Mouse (Mus musculus) heart, embryonic 12.5 days (tissue): Measurements from ENCODE around the gene Cfap299. TPM values are rescaled to one million over a fixed set of nuclear protein-coding genes. Genes with fewer than 3 reads are reported as not detected.
"Not testable (repeated sequence)": the region's sequence is repeated elsewhere in the genome, so short reads cannot be mapped to it uniquely, and the experiment has no call there.

ENCODE experiments used
- ATAC-seq: fragments of 200-750 bp; cut with Nextera tagmentation; 2 replicates; pipeline ENCODE4 v1.8.0; 2017; ENCODE audit warnings: moderate TSS enrichment, moderate library complexity; ENCODE audit not compliant: insufficient number of reproducible peaks, low FRiP score
- H3K27ac ChIP-seq: fragments of 300-500 bp; sonication (generic); 2 replicates; pipeline ENCODE4 v1.5.1; 2016; ENCODE audit warnings: mild to moderate bottlenecking, moderate library complexity; ENCODE audit not compliant: poor library complexity, severe bottlenecking
- H3K27me3 ChIP-seq: fragments of 300-500 bp; sonication (generic); replicated peaks from 2 replicates; pipeline ENCODE4 v1.6.1; 2016; ENCODE audit warnings: mild to moderate bottlenecking, moderate library complexity
- H3K36me3 ChIP-seq: fragments of 300-500 bp; sonication (generic); 2 replicates; pipeline ENCODE4 v1.6.1; 2016; ENCODE audit warnings: mild to moderate bottlenecking, moderate library complexity
- H3K4me1 ChIP-seq: fragments of 300-500 bp; sonication (generic); replicated peaks from 2 replicates; pipeline ENCODE4 v1.6.1; 2016; ENCODE audit warnings: mild to moderate bottlenecking
- H3K4me2 ChIP-seq: fragments of 300-500 bp; sonication (generic); 2 replicates; pipeline ENCODE4 v1.6.1; 2016; ENCODE audit warnings: mild to moderate bottlenecking, moderate library complexity
- H3K4me3 ChIP-seq: fragments of 300-500 bp; sonication (generic); 2 replicates; pipeline ENCODE4 v1.5.1; 2016; ENCODE audit warnings: mild to moderate bottlenecking
- H3K9ac ChIP-seq: fragments of 300-500 bp; sonication (generic); 2 replicates; pipeline ENCODE4 v1.6.1; 2016; ENCODE audit warnings: mild to moderate bottlenecking, moderate library complexity
- H3K9me3 ChIP-seq: fragments of 300-500 bp; sonication (generic); replicated peaks from 2 replicates; pipeline ENCODE4 v1.6.1; 2016; ENCODE audit warnings: mild to moderate bottlenecking, moderate library complexity
- WGBS: fragments of 180-500 bp; shearing (Covaris S2); methylation state at CpG from one replicate; pipeline ENCODE4 v1.1.7; 2016; 5-methylcytosine and 5-hydroxymethylcytosine counted together
- polyA plus RNA-seq: library from polyadenylated mRNA; unstranded; fragments of >200 nt; fragmentation: Nextera tagmentation; extraction: Ambion mirVana; gene quantifications from 2 replicates; pipeline ENCODE4 v1.2.1, GENCODE M21; 2016

The Cfap299 gene
- polyA plus RNA-seq, 1 experiment from 2014 or later, result not detected

DNA sequence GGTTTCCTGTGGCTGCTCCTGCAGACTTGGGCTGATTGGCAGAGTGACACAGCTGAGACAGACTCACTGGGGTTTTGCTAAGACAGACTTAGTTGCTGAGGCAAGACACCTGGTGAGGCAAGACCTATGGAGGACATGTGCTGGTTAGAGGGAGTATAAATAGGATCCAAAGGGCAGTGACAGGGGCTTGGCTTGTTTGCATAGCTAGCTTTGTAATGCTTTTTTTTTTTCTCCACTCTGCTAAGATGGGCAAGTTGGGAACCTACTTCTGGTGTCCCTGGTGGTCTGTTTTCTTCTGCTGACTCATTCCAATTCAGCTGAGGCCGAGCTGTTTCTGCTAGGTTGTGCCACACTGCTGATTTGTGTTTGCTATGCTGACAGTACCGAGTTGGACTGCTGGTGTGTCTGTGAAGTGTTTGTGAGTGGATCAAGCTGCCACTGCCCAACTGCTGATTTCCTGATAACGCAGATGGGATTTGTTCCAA, 240.0 kb downstream of the Cfap299 start:
- Histone ChIP-seq H3K9me3 (no peaks in the 10 kb centered on the region), H3K4me1 (peaks cover 11% of the 10 kb centered on the region), H3K36me3 (no peaks in the 10 kb centered on the region), H3K4me3 (no peak overlapping the region), H3K4me2 (no peak overlapping the region), H3K9ac (no peak overlapping the region), H3K27ac (no peak overlapping the region), H3K27me3 (no peaks in the 10 kb centered on the region)
- 30% methylated on average over 3 of the region's 3 CpGs for WGBS
- ATAC-seq, result no peak

DNA sequence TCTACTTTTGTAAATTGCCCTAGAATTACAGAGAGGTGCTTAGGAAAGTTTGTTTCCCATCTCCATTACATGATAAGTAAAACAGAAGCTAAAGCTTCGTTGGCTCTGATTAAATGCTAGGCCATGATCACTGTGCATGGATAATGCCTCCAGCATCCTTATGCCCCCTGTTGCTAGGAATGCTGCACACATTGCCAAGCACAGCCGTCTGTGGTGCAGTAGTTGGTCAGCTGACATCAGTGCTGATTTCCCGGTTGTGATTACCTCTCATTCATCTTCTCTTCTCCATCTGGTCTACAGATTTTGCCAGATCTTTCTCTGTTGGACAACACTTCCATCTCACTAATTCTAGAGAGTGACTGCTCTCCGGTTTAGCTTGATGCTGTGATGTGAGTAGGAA, 243.3 kb downstream of the Cfap299 start:
- WGBS, result 62% methylated on average over 4 of the region's 4 CpGs
- no peaks in the 10 kb centered on the region for H3K27me3 ChIP-seq
- no peak overlapping the region for H3K9ac ChIP-seq
- no peaks in the 10 kb centered on the region for H3K9me3 ChIP-seq
- ATAC-seq, result no peak
- no peak overlapping the region for H3K4me3 ChIP-seq
- no peak overlapping the region for H3K27ac ChIP-seq
- no peak overlapping the region for H3K4me2 ChIP-seq
- H3K4me1 ChIP-seq, result peaks cover 7% of the 10 kb centered on the region
- H3K36me3 ChIP-seq, result no peaks in the 10 kb centered on the region

DNA sequence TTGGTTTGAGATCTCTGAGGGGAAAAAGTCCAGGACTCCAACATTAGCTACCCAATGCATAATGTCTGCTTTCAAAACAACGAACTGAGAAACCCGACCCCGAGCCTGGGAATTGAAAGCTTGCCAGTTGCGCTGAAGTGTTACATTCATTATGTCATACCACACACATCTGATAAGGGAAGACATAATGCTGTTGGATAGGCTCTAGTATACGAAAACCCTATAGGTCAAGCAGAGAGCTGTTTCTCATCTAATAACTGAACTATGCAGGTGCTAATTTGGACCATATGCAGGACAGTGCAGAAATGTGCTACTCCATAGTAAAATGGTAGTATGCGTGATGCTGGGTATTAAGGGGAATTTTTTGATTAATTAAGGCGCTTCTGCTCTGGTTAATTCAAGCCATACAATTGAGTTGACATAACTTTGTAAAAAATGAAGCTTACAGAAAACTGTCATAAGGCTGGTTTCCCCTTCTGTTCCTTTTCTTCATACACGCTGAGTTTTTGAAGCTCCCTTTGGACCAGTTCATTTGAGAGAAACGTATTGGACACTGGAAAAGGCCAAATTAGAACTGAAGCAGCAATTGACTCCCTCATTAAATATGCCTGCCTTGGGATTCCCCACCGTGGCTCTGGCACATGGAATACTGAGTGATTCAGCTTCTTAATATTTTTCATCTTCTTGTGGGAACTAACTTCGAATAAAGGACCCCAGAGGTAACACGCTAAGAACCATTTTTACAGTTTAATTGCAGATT, 245.8 kb downstream of the Cfap299 start:
- Histone ChIP-seq H3K4me1 (no peaks in the 10 kb centered on the region), H3K27ac (no peak overlapping the region), H3K4me3 (no peak overlapping the region), H3K9ac (no peak overlapping the region), H3K27me3 (no peaks in the 10 kb centered on the region), H3K36me3 (no peaks in the 10 kb centered on the region), H3K9me3 (no peaks in the 10 kb centered on the region), H3K4me2 (no peak overlapping the region)
- WGBS, result 71% methylated on average over 12 of the region's 12 CpGs
- ATAC-seq, result no peak

DNA sequence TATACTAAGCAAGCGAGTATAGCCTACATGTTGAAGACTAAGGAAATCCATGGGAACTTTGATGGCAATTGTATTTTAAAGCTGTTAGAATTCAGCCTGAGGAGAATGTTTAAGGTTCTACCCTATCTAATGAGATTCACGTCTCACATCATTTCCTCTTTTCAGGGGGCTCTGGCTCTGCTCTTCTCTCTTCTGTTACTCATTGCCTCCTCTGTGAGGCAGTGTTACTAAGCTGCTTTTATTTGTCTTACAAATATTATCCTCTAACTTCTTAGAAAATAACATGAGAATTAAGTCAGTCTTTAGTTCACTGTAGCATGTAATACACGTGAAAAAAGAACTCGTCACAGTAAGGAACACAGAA, 246.3 kb downstream of the Cfap299 start:
- no peaks in the 10 kb centered on the region for H3K4me1 ChIP-seq
- no peak overlapping the region for H3K9ac ChIP-seq
- no peak overlapping the region for H3K27ac ChIP-seq
- H3K36me3 ChIP-seq, result no peaks in the 10 kb centered on the region
- H3K4me3 ChIP-seq, result no peak overlapping the region
- 76% methylated on average over 4 of the region's 4 CpGs for WGBS
- H3K27me3 ChIP-seq, result no peaks in the 10 kb centered on the region
- H3K4me2 ChIP-seq, result no peak overlapping the region
- no peaks in the 10 kb centered on the region for H3K9me3 ChIP-seq
- ATAC-seq, result no peak

DNA sequence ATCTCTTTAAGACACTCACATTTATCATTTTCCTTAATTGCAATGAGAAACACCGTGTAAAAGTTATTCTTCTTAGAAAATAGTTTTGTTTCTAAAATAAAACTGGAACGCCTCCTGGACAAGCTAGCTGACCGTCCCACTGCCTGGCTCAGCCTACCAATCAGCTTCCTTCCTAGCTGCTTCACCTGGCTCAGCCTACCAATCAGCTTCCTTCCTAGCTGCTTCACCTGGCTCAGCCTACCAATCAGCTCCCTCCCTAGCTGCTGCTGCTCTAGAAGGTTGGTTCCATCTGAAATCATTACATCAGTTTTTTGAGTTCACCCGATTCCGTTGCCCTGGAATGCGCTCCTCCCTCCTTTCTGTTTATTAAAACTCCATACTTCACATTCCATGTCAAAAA, 247.4 kb downstream of the Cfap299 start:
- not testable (repeated sequence) for H3K27ac ChIP-seq, H3K4me1 ChIP-seq, H3K27me3 ChIP-seq, H3K9me3 ChIP-seq, H3K9ac ChIP-seq, H3K36me3 ChIP-seq, H3K4me3 ChIP-seq, H3K4me2 ChIP-seq, ATAC-seq
- 75% methylated on average over 6 of the region's 6 CpGs for WGBS

DNA sequence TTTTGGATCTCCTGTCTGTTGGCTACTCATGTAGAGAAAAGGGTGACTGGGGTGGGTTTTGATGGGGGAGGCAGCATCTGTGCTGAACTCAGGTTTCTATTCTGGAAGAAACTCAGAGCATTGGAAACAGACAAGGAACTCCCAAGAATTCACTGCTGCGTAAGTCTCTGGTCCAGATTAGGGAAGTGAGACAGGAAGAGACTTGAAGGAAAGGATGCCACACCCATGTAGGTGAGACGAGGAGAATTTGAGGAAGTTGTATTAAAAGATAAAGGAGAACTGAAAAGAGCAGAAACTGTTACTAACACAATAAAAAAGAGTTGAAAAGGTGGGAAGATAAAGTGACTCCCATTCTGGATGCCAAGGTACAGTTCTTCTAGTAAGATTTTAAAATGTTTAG, 249.3 kb downstream of the Cfap299 start:
- H3K4me3 ChIP-seq, result no peak overlapping the region
- no peaks in the 10 kb centered on the region for H3K36me3 ChIP-seq
- H3K9ac ChIP-seq, result no peak overlapping the region
- 49% methylated on average over 2 of the region's 2 CpGs for WGBS
- H3K9me3 ChIP-seq, result no peaks in the 10 kb centered on the region
- no peak for ATAC-seq
- H3K27me3 ChIP-seq, result no peaks in the 10 kb centered on the region
- H3K4me1 ChIP-seq, result no peaks in the 10 kb centered on the region
- H3K27ac ChIP-seq, result no peak overlapping the region
- no peak overlapping the region for H3K4me2 ChIP-seq

DNA sequence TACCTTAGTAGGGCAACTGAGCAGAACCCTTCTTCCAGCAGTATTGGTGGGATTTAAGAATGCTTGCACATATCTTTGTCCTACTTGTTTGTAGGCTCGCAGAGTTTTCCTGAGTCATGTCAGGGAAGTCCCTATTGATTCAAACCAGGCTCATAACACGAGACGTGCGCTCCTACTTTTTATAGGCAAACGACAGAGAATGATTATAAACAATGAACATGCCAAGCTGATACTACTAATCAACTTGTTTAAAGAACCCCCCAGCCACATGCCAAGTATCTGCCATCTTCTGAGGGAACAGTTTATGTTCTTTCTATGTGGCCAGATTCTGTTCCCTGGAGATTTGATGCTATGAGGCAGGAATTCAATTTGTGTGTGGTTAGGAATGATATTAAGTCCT, 251.7 kb downstream of the Cfap299 start:
- Histone ChIP-seq H3K4me2 (no peak overlapping the region), H3K4me1 (no peaks in the 10 kb centered on the region), H3K9me3 (no peaks in the 10 kb centered on the region), H3K9ac (no peak overlapping the region), H3K4me3 (no peak overlapping the region), H3K27me3 (no peaks in the 10 kb centered on the region), H3K27ac (no peak overlapping the region), H3K36me3 (no peaks in the 10 kb centered on the region)
- no peak for ATAC-seq
- 60% methylated on average over 5 of the region's 5 CpGs for WGBS

DNA sequence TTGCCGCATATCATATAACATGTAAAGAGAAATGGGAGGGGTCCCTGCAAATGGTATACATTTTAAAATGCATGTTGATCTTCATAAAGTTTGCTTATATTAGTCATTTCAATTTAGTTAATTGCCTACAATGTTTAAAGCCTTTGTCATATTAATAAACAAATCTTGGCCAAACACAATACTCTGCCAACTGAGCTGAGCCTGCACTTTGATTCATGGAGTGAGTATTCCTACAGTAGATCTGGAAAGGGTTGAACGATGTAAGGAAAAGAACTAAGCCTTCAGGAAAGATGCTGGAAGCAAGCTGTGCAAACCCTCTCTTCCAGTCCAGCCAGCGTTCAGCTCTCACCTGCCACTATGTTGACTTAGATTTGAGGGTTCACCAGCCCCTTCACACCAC, 252.9 kb downstream of the Cfap299 start:
- no peaks in the 10 kb centered on the region for H3K27me3 ChIP-seq
- H3K4me2 ChIP-seq, result no peak overlapping the region
- 74% methylated on average over 3 of the region's 3 CpGs for WGBS
- H3K9ac ChIP-seq, result no peak overlapping the region
- no peak overlapping the region for H3K4me3 ChIP-seq
- ATAC-seq, result no peak
- H3K4me1 ChIP-seq, result no peaks in the 10 kb centered on the region
- H3K27ac ChIP-seq, result no peak overlapping the region
- H3K9me3 ChIP-seq, result no peaks in the 10 kb centered on the region
- H3K36me3 ChIP-seq, result no peaks in the 10 kb centered on the region

DNA sequence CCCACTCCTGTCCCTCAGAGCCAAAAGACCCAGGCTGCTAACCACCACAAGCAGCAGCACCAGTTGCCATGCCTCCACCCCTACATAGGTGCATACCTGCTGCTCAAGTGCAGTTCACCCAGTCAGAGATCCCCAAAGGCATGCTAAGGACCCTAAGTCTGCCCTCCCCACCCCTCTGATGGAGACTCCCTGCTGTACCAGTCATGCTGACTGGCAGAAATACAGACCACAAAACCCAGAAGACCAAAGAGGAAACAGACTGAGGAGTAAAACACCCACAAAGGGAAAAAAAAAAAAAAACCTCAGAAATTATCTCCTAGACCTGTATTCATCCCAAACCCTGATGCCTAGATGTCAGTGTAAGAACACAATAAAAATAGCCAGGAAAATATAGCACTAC, 256.8 kb downstream of the Cfap299 start:
- no peaks in the 10 kb centered on the region for H3K9me3 ChIP-seq
- ATAC-seq, result no peak
- H3K9ac ChIP-seq, result no peak overlapping the region
- no peak overlapping the region for H3K4me3 ChIP-seq
- H3K36me3 ChIP-seq, result no peaks in the 10 kb centered on the region
- no peaks in the 10 kb centered on the region for H3K27me3 ChIP-seq
- H3K4me2 ChIP-seq, result no peak overlapping the region
- no peaks in the 10 kb centered on the region for H3K4me1 ChIP-seq
- no peak overlapping the region for H3K27ac ChIP-seq

DNA sequence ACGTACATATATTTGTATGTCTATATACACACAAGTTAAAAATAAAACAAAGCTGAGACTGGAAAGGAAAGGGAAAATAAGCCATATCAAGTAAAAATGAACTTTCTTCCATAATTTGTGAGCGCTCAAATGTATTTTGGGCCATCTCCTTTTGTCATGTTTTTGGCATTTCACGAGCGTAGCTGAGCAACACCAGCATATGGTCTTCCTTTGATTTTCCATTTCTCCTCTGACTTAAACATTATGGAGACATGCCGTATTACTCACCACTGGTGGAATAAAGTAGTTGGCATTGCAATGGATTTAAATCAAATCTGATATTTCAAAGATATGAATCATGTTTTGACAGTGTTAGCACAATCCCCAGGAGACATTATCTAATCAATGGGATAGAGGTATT, 284.4 kb downstream of the Cfap299 start:
- WGBS, result 86% methylated on average over 5 of the region's 5 CpGs
- Histone ChIP-seq H3K27ac (no peak overlapping the region), H3K4me2 (no peak overlapping the region), H3K4me1 (no peaks in the 10 kb centered on the region), H3K9me3 (no peaks in the 10 kb centered on the region), H3K9ac (no peak overlapping the region), H3K27me3 (no peaks in the 10 kb centered on the region), H3K36me3 (no peaks in the 10 kb centered on the region), H3K4me3 (no peak overlapping the region)
- no peak for ATAC-seq

DNA sequence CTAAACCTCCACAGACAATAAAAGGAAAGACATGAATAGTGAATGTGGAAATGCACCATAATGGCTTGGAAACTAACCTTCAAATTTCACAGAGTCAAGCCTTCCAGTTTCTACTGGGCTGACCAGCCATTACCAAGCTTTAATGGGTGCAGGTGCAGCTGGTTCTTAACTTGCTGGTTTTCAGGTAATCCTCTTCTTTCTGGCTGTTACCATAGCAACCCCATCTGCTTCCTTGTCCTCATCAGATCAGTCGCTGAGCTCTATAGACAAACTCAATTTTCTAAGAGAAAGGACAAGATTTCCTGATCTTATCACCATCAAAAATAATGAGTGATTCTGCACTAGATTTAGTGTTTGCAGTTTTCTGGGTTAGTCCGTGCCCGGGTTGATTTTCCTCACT, 287.8 kb downstream of the Cfap299 start:
- 73% methylated on average over 3 of the region's 3 CpGs for WGBS
- Histone ChIP-seq H3K4me3 (no peak overlapping the region), H3K9me3 (no peaks in the 10 kb centered on the region), H3K4me1 (no peaks in the 10 kb centered on the region), H3K27ac (no peak overlapping the region), H3K4me2 (no peak overlapping the region), H3K36me3 (no peaks in the 10 kb centered on the region), H3K27me3 (no peaks in the 10 kb centered on the region), H3K9ac (no peak overlapping the region)
- no peak for ATAC-seq

DNA sequence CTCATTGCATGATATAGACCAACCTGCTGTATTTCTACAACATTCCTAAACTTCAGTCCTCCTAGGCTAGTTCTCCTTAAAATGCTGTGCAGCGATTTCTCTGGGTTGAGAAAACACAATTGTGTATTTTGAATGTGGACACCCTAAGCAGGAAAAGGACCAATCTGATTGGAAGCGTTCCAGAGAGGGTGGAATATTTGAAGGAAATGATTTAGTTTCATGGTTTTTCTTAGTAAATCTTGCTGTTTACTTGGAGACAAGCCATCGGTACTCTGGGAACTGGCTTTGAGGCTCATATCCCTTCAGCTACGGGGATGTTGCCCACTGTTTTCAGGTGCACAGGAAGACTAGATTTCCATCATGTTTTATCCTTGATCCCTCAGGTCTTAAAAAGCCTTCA, 288.3 kb downstream of the Cfap299 start:
- 66% methylated on average over 4 of the region's 4 CpGs for WGBS
- Histone ChIP-seq H3K36me3 (no peaks in the 10 kb centered on the region), H3K27me3 (no peaks in the 10 kb centered on the region), H3K27ac (no peak overlapping the region), H3K4me3 (no peak overlapping the region), H3K4me1 (no peaks in the 10 kb centered on the region), H3K4me2 (no peak overlapping the region), H3K9me3 (no peaks in the 10 kb centered on the region), H3K9ac (no peak overlapping the region)
- ATAC-seq, result no peak
